Mouse (Mus musculus) liver, embryonic 14.5 days (tissue): Measurements from ENCODE around the gene Slc25a38. TPM values are rescaled to one million over a fixed set of nuclear protein-coding genes. Genes with fewer than 3 reads are reported as not detected.
A peak's percentile ranks its signal among the peaks of the same experiment; 100 is the strongest.

Source experiments
- ATAC-seq: fragments of 200-750 bp; cut with Nextera tagmentation; 2 replicates; pipeline ENCODE4 v1.8.0; 2017; ENCODE audit warnings: moderate number of reproducible peaks, mild to moderate bottlenecking, moderate library complexity; ENCODE audit not compliant: insufficient read depth
- DNase-seq, 3 experiments: peaks; one replicate each; pipeline ENCODE4 v3.0.0-alpha.2; 2012 to 2013; ENCODE audit warnings: low read depth in 3 of 3, low spot score in 3 of 3
- H3K27ac ChIP-seq: fragments of 300-500 bp; sonication (generic); 2 replicates; pipeline ENCODE4 v1.5.1; 2014; ENCODE audit warnings: moderate library complexity, mild to moderate bottlenecking, control low read depth, inconsistent platforms
- H3K27me3 ChIP-seq: fragments of 300-500 bp; sonication (generic); 2 replicates; pipeline ENCODE4 v1.6.1; 2014; ENCODE audit warnings: mild to moderate bottlenecking, low read length, moderate library complexity; ENCODE audit not compliant: control insufficient read depth, insufficient read depth
- H3K36me3 ChIP-seq: fragments of 300-500 bp; sonication (generic); replicated peaks from 2 replicates; pipeline ENCODE4 v1.6.1; 2014; ENCODE audit warnings: low read depth; ENCODE audit not compliant: control insufficient read depth, insufficient read depth
- H3K4me1 ChIP-seq, 2 experiments: fragments of 200-500 bp in 1 of 2; fragments of 300-500 bp in 1 of 2; sonication (generic) in 1 of 2; replicated peaks; 2 replicates each; pipeline ENCODE4 v1.6.1; 2012 to 2014; ENCODE audit warnings: antibody characterized with exemption in 1 of 2, inconsistent platforms in 1 of 2, low read length in 1 of 2; ENCODE audit not compliant: control insufficient read depth in 2 of 2, insufficient read depth in 2 of 2
- H3K4me2 ChIP-seq: fragments of 300-500 bp; sonication (generic); 2 replicates; pipeline ENCODE4 v1.6.1; 2014; ENCODE audit warnings: low read depth, mild to moderate bottlenecking, control low read depth, moderate library complexity
- H3K4me3 ChIP-seq, 2 experiments: fragments of 200-500 bp in 1 of 2; fragments of 300-500 bp in 1 of 2; sonication (generic) in 1 of 2; 2 replicates each; pipeline ENCODE4 v1.5.1; 2012 to 2014; ENCODE audit warnings: low read depth in 2 of 2, low read length in 2 of 2, mild to moderate bottlenecking in 2 of 2, control low read depth in 1 of 2, inconsistent platforms in 1 of 2, moderate library complexity in 1 of 2; ENCODE audit not compliant: insufficient read depth in 1 of 2
- H3K9ac ChIP-seq: fragments of 300-500 bp; sonication (generic); replicated peaks from 2 replicates; pipeline ENCODE4 v1.6.1; 2014; ENCODE audit warnings: mild to moderate bottlenecking, control low read depth, moderate library complexity
- H3K9me3 ChIP-seq: fragments of 300-500 bp; sonication (generic); 2 replicates; pipeline ENCODE4 v1.6.1; 2016; ENCODE audit warnings: low read length, mixed read lengths; ENCODE audit not compliant: control insufficient read depth
- CTCF ChIP-seq: IDR thresholded peaks from 2 replicates; pipeline ENCODE4 v1.5.1; 2016; ENCODE audit warnings: antibody characterized with exemption, low read depth, control low read depth
- EP300 ChIP-seq: IDR thresholded peaks from 2 replicates; pipeline ENCODE4 v1.6.1; 2016; ENCODE audit warnings: antibody characterized with exemption, low read depth
- WGBS: fragments of 180-500 bp; shearing (Covaris S2); extraction: QIAGEN DNeasy Blood & Tissue Kit; methylation state at CpG from one replicate; pipeline ENCODE4 v1.1.7; 2014; ENCODE audit not compliant: insufficient replicate concordance; 5-methylcytosine and 5-hydroxymethylcytosine counted together
- polyA plus RNA-seq, 2 experiments: library from polyadenylated mRNA; depleted of rRNA in 1 of 2; stranded (reverse) in 1 of 2; unstranded in 1 of 2; fragments of >200 nt; fragmentation: Nextera tagmentation in 1 of 2; extraction: Ambion mirVana in 1 of 2; gene quantifications; 2 replicates each; pipeline versions ENCODE4 v1.2.1 to v1.2.3; 2012 to 2014

Slc25a38 gene
- polyA plus RNA-seq, 2 experiments = 106 to 118 TPM

- Histone ChIP-seq H3K9ac (no peak overlapping the region), H3K36me3 (no peaks in the 10 kb centered on the region), H3K9me3 (no peaks in the 10 kb centered on the region; the same call in 1 of the 2 replicates), H3K4me1 (no peaks in the 10 kb centered on the region), H3K27ac (no peak overlapping the region), H3K27me3 (no peaks in the 10 kb centered on the region), H3K4me2 (no peak overlapping the region), H3K4me3 (no peak overlapping the region)
- WGBS = 48% methylated on average over 11 of the region's 11 CpGs
- TF ChIP-seq EP300 (no peak), CTCF (no peak)
- DNase-seq (no peak), ATAC-seq (no peak)
These were observed 57.7 kb downstream of the Slc25a38 start for GRCm38 (mm10) chr9:120167826-120168225.

- no peak overlapping the region for H3K9ac ChIP-seq
- H3K9me3 ChIP-seq = no peaks in the 10 kb centered on the region; the same call in 1 of the 2 replicates
- ATAC-seq (no peak), DNase-seq (peak; percentile 31 to 32 (median 31))
- H3K27ac ChIP-seq = no peak overlapping the region
- TF ChIP-seq CTCF (peak; percentile 84), EP300 (no peak)
- 28% methylated on average over 5 of the region's 5 CpGs for WGBS
- no peaks in the 10 kb centered on the region for H3K36me3 ChIP-seq
- H3K4me2 ChIP-seq = no peak overlapping the region
- no peak overlapping the region for H3K4me3 ChIP-seq
- H3K27me3 ChIP-seq = no peaks in the 10 kb centered on the region
- no peaks in the 10 kb centered on the region for H3K4me1 ChIP-seq
These were observed 61.1 kb downstream of the Slc25a38 start for GRCm38 (mm10) chr9:120171295-120171694.

Other genes with a start within 250 kb of the Slc25a38 start
- 11.0 and 16.1 TPM in 2 replicates for gene Wdr48, start 215.5 kb upstream of the Slc25a38 start, polyA plus RNA-seq (2012; rRNA removed)
- 20.6 and 25.6 TPM in 2 replicates for gene Wdr48, start 215.5 kb upstream of the Slc25a38 start, polyA plus RNA-seq (2014; fragmentation: Nextera tagmentation; extraction: Ambion mirVana)
- 6.1 and 6.3 TPM in 2 replicates for gene Gorasp1, start 172.8 kb upstream of the Slc25a38 start, polyA plus RNA-seq (2012; rRNA removed)
- 9.1 and 9.4 TPM in 2 replicates for gene Gorasp1, start 172.8 kb upstream of the Slc25a38 start, polyA plus RNA-seq (2014; fragmentation: Nextera tagmentation; extraction: Ambion mirVana)
- gene Ttc21a, start 172.8 kb upstream of the Slc25a38 start, polyA plus RNA-seq (2012; rRNA removed) = 0.22 and 0.28 TPM in 2 replicates
- gene Ttc21a, start 172.8 kb upstream of the Slc25a38 start, polyA plus RNA-seq (2014; fragmentation: Nextera tagmentation; extraction: Ambion mirVana) = 0.11 and 0.25 TPM in 2 replicates
- gene Csrnp1, start 125.7 kb upstream of the Slc25a38 start, polyA plus RNA-seq (2012; rRNA removed) = 2.1 and 2.2 TPM in 2 replicates
- gene Csrnp1, start 125.7 kb upstream of the Slc25a38 start, polyA plus RNA-seq (2014; fragmentation: Nextera tagmentation; extraction: Ambion mirVana) = 0.38 and 0.44 TPM in 2 replicates
- gene Xirp1, start 86.8 kb upstream of the Slc25a38 start, polyA plus RNA-seq (2012; rRNA removed) = not detected in 2 replicates
- not detected in 2 replicates for gene Xirp1, start 86.8 kb upstream of the Slc25a38 start, polyA plus RNA-seq (2014; fragmentation: Nextera tagmentation; extraction: Ambion mirVana)
- gene Cx3cr1, start 40.5 kb upstream of the Slc25a38 start, polyA plus RNA-seq (2012; rRNA removed) = 1.4 and 1.5 TPM in 2 replicates
- gene Cx3cr1, start 40.5 kb upstream of the Slc25a38 start, polyA plus RNA-seq (2014; fragmentation: Nextera tagmentation; extraction: Ambion mirVana) = 0.69 and 1.3 TPM in 2 replicates
- not detected in 2 replicates for gene Ccr8, start 18.3 kb upstream of the Slc25a38 start, polyA plus RNA-seq (2012; rRNA removed)
- not detected in 2 replicates for gene Ccr8, start 18.3 kb upstream of the Slc25a38 start, polyA plus RNA-seq (2014; fragmentation: Nextera tagmentation; extraction: Ambion mirVana)
- 1,110 and 1,446 TPM in 2 replicates for gene Rpsa, start 17.3 kb downstream of the Slc25a38 start, polyA plus RNA-seq (2012; rRNA removed)
- gene Rpsa, start 17.3 kb downstream of the Slc25a38 start, polyA plus RNA-seq (2014; fragmentation: Nextera tagmentation; extraction: Ambion mirVana) = 1,498 and 1,559 TPM in 2 replicates
- gene Mobp, start 39.3 kb downstream of the Slc25a38 start, polyA plus RNA-seq (2012; rRNA removed) = 0.01 TPM in 1 of 2 replicates, not detected in the other
- not detected in 2 replicates for gene Mobp, start 39.3 kb downstream of the Slc25a38 start, polyA plus RNA-seq (2014; fragmentation: Nextera tagmentation; extraction: Ambion mirVana)
- gene Myrip, start 191.1 kb downstream of the Slc25a38 start, polyA plus RNA-seq (2012; rRNA removed) = 0.02 TPM in 2 replicates
- gene Myrip, start 191.1 kb downstream of the Slc25a38 start, polyA plus RNA-seq (2014; fragmentation: Nextera tagmentation; extraction: Ambion mirVana) = 0.18 and 0.23 TPM in 2 replicates